Mouse (Mus musculus): ENCODE data around the gene Mymk. TPM values are rescaled to one million over a fixed set of nuclear protein-coding genes. Genes with fewer than 3 reads are reported as not detected.

The Mymk gene
- polyA plus RNA-seq, 1 experiment from 2014 or later: 0.17 TPM

DNA sequence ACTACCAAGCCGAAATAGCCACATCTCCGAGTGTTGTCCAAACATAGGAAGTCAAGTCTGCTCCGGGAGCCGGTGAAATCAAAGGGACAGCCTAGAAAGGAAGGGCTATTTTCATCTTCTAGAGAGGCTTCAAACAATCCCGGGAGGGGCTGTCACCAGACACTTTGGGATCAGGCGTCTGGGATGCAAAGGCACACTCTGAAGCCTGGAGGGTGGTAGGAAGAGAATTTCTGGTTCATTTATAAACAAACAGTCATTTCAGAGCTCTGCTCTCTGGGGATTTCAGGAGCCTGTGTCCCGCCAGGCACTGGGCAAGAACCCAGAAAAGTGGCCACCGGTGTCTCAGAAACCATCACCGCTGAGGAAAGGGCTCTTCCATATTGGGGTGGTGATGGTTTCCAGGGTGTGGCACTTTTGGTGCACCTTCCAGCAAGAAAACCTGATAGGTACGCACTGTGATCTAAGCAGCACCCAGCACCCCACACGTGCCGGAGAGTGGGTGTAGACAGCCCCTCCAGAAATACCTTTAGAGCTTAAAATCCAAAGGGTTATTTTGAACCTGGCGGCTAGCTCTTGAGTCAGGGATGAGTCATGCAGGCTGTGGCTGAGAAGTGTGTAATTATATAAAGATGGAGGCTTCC is 24.5 kb upstream of the Mymk start:
- peaks cover 42% of the 10 kb centered on the region for H3K4me1 ChIP-seq (replicated peaks)
- no peaks in the 10 kb centered on the region for H3K27me3 ChIP-seq (replicated peaks)
- peak overlapping the region; percentile 74 for H3K27ac ChIP-seq (ENCODE audit: poor library complexity, severe bottlenecking)
- WGBS: 21% methylated on average over 13 of the region's 13 CpGs
- H3K36me3 ChIP-seq: no peaks in the 10 kb centered on the region
- no peak overlapping the region for H3K9ac ChIP-seq
- no peaks in the 10 kb centered on the region for H3K9me3 ChIP-seq (replicated peaks)
- H3K4me3 ChIP-seq: no peak overlapping the region
- peak overlapping the region; percentile 28; the same call in 1 of the 2 replicates for H3K4me2 ChIP-seq
- ATAC-seq (ENCODE audit: insufficient number of reproducible peaks, low FRiP score): 0 out of 2 replicates have a peak, but pooled peaks have one; percentile 6

GRCm38 (mm10) chr2:27095178-27095577 is 23.2 kb upstream of the Mymk start:
- Histone ChIP-seq H3K4me2 (no peak overlapping the region), H3K9me3 (replicated peaks) (no peaks in the 10 kb centered on the region), H3K4me1 (replicated peaks) (peaks cover 38% of the 10 kb centered on the region), H3K27ac (ENCODE audit: poor library complexity, severe bottlenecking) (peak overlapping the region; percentile 74; the same call in 1 of the 2 replicates), H3K27me3 (replicated peaks) (no peaks in the 10 kb centered on the region), H3K36me3 (no peaks in the 10 kb centered on the region), H3K4me3 (no peak overlapping the region), H3K9ac (no peak overlapping the region)
- 90% methylated on average over 7 of the region's 7 CpGs for WGBS
- no peak for ATAC-seq (ENCODE audit: insufficient number of reproducible peaks, low FRiP score)

DNA sequence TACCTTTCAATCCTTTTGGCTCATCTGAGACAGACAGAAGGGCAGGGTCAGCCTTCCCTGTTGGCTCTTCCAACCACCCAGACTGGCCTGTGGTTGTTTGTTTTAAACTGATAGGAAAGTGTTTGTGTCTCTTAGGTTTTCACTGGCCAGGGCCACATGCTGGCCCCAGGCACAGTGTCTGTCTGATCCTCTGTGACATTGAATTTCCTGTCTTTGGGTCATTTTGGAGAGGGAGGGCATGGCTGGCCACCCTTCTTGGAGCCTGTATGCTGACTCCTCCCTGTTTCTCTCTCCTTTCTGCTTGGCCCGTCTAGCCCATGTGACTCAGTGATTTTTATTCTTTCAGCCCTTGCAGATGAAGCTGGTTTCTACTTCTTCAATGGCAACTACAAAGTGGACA is 17.3 kb upstream of the Mymk start:
- peaks cover 51% of the 10 kb centered on the region for H3K4me1 ChIP-seq (replicated peaks)
- no peak overlapping the region for H3K4me2 ChIP-seq
- ATAC-seq (ENCODE audit: insufficient number of reproducible peaks, low FRiP score): no peak
- H3K27ac ChIP-seq (ENCODE audit: poor library complexity, severe bottlenecking): no peak overlapping the region
- no peak overlapping the region for H3K9ac ChIP-seq
- no peaks in the 10 kb centered on the region for H3K27me3 ChIP-seq (replicated peaks)
- H3K36me3 ChIP-seq: peaks cover 5% of the 10 kb centered on the region; the same call in 1 of the 2 replicates
- no peaks in the 10 kb centered on the region for H3K9me3 ChIP-seq (replicated peaks)
- no peak overlapping the region for H3K4me3 ChIP-seq
- WGBS: 61% methylated on average over 1 of the region's 1 CpGs

GRCm38 (mm10) chr2:27088700-27089099 is 16.7 kb upstream of the Mymk start:
- Histone ChIP-seq H3K27ac (ENCODE audit: poor library complexity, severe bottlenecking) (no peak overlapping the region; the same call in 1 of the 2 replicates), H3K36me3 (peaks cover 5% of the 10 kb centered on the region; the same call in 1 of the 2 replicates), H3K4me1 (replicated peaks) (peaks cover 57% of the 10 kb centered on the region), H3K27me3 (replicated peaks) (no peaks in the 10 kb centered on the region), H3K9me3 (replicated peaks) (no peaks in the 10 kb centered on the region), H3K9ac (no peak overlapping the region), H3K4me2 (no peak overlapping the region), H3K4me3 (no peak overlapping the region)
- 64% methylated on average over 5 of the region's 5 CpGs for WGBS
- no peak for ATAC-seq (ENCODE audit: insufficient number of reproducible peaks, low FRiP score)

- Histone ChIP-seq H3K27me3 (replicated peaks) (no peaks in the 10 kb centered on the region), H3K4me2 (no peak overlapping the region), H3K9me3 (replicated peaks) (no peaks in the 10 kb centered on the region), H3K36me3 (peaks cover 5% of the 10 kb centered on the region; the same call in 1 of the 2 replicates), H3K4me3 (no peak overlapping the region), H3K27ac (ENCODE audit: poor library complexity, severe bottlenecking) (peak overlapping the region; percentile 48), H3K4me1 (replicated peaks) (peaks cover 57% of the 10 kb centered on the region), H3K9ac (no peak overlapping the region)
- WGBS: 55% methylated on average over 18 of the region's 18 CpGs
- ATAC-seq (ENCODE audit: insufficient number of reproducible peaks, low FRiP score): peak; percentile 55; the same call in 1 of the 2 replicates
Observed at GRCm38 (mm10) chr2:27088071-27088644, 16.2 kb upstream of the Mymk start.

GRCm38 (mm10) chr2:27087581-27087980 is 15.6 kb upstream of the Mymk start:
- no peaks in the 10 kb centered on the region for H3K9me3 ChIP-seq (replicated peaks)
- peaks cover 5% of the 10 kb centered on the region; the same call in 1 of the 2 replicates for H3K36me3 ChIP-seq
- no peak for ATAC-seq (ENCODE audit: insufficient number of reproducible peaks, low FRiP score)
- H3K9ac ChIP-seq: no peak overlapping the region
- no peaks in the 10 kb centered on the region for H3K27me3 ChIP-seq (replicated peaks)
- WGBS: 70% methylated on average over 5 of the region's 5 CpGs
- no peak overlapping the region for H3K4me2 ChIP-seq
- no peak overlapping the region for H3K4me3 ChIP-seq
- peak overlapping the region; percentile 48; the same call in 1 of the 2 replicates for H3K27ac ChIP-seq (ENCODE audit: poor library complexity, severe bottlenecking)
- H3K4me1 ChIP-seq (replicated peaks): peaks cover 57% of the 10 kb centered on the region

GRCm38 (mm10) chr2:27086483-27087010 is 14.6 kb upstream of the Mymk start:
- H3K4me2 ChIP-seq: no peak overlapping the region
- H3K9me3 ChIP-seq (replicated peaks): no peaks in the 10 kb centered on the region
- H3K27ac ChIP-seq (ENCODE audit: poor library complexity, severe bottlenecking): no peak overlapping the region
- peaks cover 5% of the 10 kb centered on the region; the same call in 1 of the 2 replicates for H3K36me3 ChIP-seq
- ATAC-seq (ENCODE audit: insufficient number of reproducible peaks, low FRiP score): no peak
- 66% methylated on average over 4 of the region's 4 CpGs for WGBS
- H3K27me3 ChIP-seq (replicated peaks): 0 out of 2 replicates have a peak, but pooled peaks cover 3% of the 10 kb centered on the region
- peaks cover 58% of the 10 kb centered on the region for H3K4me1 ChIP-seq (replicated peaks)
- H3K4me3 ChIP-seq: no peak overlapping the region
- no peak overlapping the region for H3K9ac ChIP-seq

GRCm38 (mm10) chr2:27085801-27086200 is 13.8 kb upstream of the Mymk start:
- WGBS: 18% methylated on average over 2 of the region's 2 CpGs
- Histone ChIP-seq H3K27me3 (replicated peaks) (0 out of 2 replicates have a peak, but pooled peaks cover 3% of the 10 kb centered on the region), H3K4me3 (no peak overlapping the region), H3K27ac (ENCODE audit: poor library complexity, severe bottlenecking) (no peak overlapping the region), H3K36me3 (peaks cover 5% of the 10 kb centered on the region; the same call in 1 of the 2 replicates), H3K9me3 (replicated peaks) (no peaks in the 10 kb centered on the region), H3K4me2 (no peak overlapping the region), H3K9ac (no peak overlapping the region), H3K4me1 (replicated peaks) (peaks cover 63% of the 10 kb centered on the region)
- no peak for ATAC-seq (ENCODE audit: insufficient number of reproducible peaks, low FRiP score)

DNA sequence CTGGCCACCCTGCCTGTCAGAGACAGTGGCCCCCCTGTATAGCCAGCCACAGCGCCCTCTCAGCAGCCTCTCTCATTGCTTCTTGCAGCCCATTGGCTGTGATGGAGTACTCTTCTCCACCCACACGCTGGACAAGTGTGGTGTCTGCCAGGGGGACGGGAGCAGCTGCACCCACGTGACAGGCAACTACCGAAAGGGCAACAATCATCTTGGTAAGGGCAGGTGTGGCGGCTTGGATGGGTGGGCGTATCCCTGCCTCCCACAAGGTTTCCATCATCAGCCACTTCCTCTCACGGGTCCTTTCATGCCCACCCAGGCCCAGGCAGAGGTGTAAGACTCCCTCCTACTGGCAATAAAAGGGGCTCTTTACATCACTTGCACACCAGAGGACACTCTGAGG is 13.0 kb upstream of the Mymk start:
- WGBS: 42% methylated on average over 8 of the region's 8 CpGs
- Histone ChIP-seq H3K9ac (no peak overlapping the region; the same call in 1 of the 2 replicates), H3K4me3 (no peak overlapping the region), H3K4me2 (no peak overlapping the region), H3K27me3 (replicated peaks) (0 out of 2 replicates have a peak, but pooled peaks cover 3% of the 10 kb centered on the region), H3K4me1 (replicated peaks) (peaks cover 68% of the 10 kb centered on the region), H3K27ac (ENCODE audit: poor library complexity, severe bottlenecking) (no peak overlapping the region), H3K36me3 (peaks cover 3% of the 10 kb centered on the region; the same call in 1 of the 2 replicates), H3K9me3 (replicated peaks) (no peaks in the 10 kb centered on the region)
- no peak for ATAC-seq (ENCODE audit: insufficient number of reproducible peaks, low FRiP score)

- H3K4me1 ChIP-seq (replicated peaks): peaks cover 74% of the 10 kb centered on the region
- H3K9ac ChIP-seq: no peak overlapping the region
- H3K27me3 ChIP-seq (replicated peaks): 0 out of 2 replicates have a peak, but pooled peaks cover 3% of the 10 kb centered on the region
- WGBS: 58% methylated on average over 12 of the region's 12 CpGs
- no peaks in the 10 kb centered on the region for H3K36me3 ChIP-seq
- H3K27ac ChIP-seq (ENCODE audit: poor library complexity, severe bottlenecking): no peak overlapping the region
- no peak overlapping the region for H3K4me3 ChIP-seq
- H3K4me2 ChIP-seq: no peak overlapping the region
- ATAC-seq (ENCODE audit: insufficient number of reproducible peaks, low FRiP score): peak; percentile 19; the same call in 1 of the 2 replicates
- no peaks in the 10 kb centered on the region for H3K9me3 ChIP-seq (replicated peaks)
Observed at GRCm38 (mm10) chr2:27083761-27084475, 11.9 kb upstream of the Mymk start.

DNA sequence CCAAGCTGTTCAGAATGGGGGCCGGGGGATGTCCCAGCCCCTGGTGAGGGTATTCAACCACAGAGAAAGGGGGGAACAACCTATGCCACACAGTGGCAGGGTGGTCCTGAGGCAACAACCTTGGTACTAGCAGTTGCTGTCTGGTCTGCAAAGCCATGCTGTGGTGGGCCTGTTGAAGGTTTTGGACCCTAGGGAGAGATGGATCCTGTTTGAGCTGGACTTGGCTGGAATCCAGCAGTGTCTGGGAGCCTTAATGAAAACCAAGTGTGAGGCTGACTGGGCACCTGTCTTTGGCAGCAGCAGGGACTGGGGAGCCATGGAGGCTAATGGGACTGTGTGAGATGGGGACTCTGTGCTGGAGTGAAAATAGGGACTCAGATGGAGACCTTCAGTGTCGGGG is 7.7 kb upstream of the Mymk start:
- Histone ChIP-seq H3K27ac (ENCODE audit: poor library complexity, severe bottlenecking) (peak overlapping the region; percentile 17), H3K4me2 (peak overlapping the region; percentile 59), H3K36me3 (no peaks in the 10 kb centered on the region), H3K4me3 (peak overlapping the region; percentile 8), H3K4me1 (replicated peaks) (peaks cover 57% of the 10 kb centered on the region), H3K9me3 (replicated peaks) (no peaks in the 10 kb centered on the region), H3K27me3 (replicated peaks) (peaks cover 13% of the 10 kb centered on the region), H3K9ac (peak overlapping the region; percentile 44)
- 55% methylated on average over 2 of the region's 2 CpGs for WGBS
- ATAC-seq (ENCODE audit: insufficient number of reproducible peaks, low FRiP score): no peak

Data from heart, embryonic 12.5 days (tissue).